Mouse (Mus musculus) R1 (cell line): ENCODE results near the gene Prok1.

Source experiments
- DNase-seq: peaks from one replicate; pipeline ENCODE4 v3.0.0-alpha.2; 2018; ENCODE audit warnings: low read depth, low spot score

The Prok1 gene

DNA sequence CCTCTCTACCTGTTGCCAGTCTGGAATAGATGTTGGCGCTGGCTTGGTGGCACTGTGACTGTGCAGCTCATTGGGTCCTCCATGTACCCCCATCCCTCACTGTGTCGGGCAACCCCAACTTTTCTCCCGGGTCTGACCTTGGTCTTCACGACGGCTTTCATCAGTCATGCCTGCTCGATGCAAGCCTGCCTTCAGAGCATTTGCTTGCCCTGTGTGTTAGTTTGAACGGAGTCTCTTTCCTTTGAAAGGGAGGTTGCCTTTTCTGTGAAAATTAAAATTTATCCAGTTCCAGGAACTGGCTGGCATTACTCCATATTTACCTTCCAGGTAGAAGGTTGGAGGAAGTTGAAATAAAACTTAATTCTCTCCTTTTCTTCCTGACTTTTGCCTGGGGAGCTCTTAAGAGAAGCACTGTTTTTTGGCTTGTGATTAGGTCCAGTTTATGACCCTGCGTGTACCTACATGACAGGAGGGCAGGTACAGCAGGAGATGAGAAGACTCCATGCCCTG lies 981 bp downstream of the Prok1 start:
- no peak for DNase-seq

DNA sequence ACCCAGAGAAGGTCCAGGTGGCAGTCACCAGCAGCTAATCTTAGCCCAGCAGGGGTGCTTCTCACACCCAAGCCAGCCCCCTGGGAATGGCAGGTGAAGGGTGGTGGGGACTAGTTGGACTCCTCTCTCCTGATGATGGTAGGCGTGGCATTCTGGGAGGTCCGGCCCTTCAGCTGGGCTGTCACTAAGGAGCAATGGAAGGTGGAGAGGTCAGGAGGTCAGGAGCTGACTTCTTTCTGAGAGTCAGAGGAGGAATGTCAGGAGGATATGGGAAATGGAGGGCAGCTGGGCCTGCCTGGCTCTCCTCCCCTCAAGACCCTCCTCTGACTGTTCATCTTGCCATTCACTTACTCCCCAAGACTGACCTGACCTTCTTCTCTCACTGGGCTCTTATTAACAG lies 1.5 kb downstream of the Prok1 start:
- no peak for DNase-seq

DNA sequence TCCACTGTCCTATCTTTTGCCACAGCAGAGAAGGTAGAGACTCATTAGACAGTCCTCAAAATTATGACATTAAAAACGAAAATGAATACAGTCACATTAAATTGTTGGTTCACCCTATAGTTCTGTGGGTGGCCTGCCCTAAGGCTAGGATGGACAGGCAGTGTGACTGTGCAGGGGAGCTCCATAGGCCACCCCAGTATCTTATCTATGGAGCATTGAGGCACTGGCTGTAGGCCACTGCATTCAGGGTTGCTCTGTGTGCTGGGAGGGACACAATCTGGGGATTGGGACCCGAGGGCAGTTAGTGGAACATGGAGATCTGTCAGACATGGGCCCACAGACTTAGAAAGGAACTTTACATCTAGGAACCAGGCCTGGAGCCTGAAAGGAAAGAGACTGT lies 5.6 kb downstream of the Prok1 start:
- DNase-seq = no peak

DNA sequence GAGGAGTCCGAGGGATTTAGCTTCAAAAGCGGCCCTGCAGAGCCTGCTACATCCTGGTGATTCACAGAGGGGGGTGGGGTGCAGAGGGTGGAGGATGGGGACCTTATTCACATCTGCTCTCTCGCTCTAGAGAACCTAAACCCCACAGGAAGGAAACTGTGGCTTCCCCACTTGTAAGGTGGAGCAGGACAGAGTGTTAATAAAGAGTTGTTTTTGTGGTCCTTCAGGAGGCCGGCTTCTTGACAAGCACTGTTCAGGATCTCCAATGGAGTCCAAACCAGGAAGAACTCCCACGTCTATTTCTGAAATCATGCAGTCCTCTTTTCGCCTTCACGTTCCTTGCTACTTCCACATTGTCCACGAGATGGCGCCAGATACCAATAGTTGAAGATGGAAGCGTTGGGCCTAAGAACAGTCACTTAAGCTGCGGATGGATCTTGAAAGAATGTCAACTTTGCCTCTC lies 6.1 kb downstream of the Prok1 start:
- peak; percentile 78 for DNase-seq

DNA sequence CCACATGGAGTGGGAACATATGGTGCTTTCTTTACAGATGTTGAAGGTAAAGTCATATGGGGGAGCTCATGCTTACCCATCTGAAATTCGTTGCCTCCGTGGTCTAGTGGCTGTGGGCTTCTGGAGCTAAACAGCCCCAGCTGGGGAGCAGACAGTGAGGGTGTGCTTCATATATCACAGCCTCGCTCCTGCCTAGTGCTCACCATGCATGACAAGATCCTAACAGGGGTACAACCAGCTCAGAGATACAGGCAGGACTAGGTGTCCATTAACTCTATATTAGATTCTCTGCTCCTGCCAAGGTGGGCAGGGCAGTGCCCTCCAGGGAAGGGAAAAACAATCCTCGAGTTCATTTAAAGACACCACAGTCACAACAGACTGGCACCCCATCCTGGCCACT lies 8.3 kb downstream of the Prok1 start:
- no peak for DNase-seq

DNA sequence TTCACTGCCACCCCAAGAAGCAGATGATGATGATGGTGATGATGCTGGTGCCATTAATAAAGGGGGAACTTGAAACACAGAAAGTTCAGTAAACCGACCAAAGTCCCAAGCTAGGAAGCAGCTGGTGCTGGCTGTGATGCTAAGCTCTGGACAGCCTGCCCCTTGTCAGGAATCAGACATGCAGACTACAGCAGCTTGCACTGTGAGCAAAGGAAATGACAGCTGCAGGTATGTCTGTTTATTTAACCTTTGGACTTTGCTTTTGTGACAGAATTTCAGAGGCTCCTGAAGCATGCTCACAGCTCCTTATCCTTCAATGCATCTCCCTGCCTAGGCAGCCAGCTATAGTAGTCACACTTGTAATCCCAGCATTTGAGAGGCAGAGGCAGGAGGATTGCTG lies 9.0 kb downstream of the Prok1 start, which contains the start of gene A630076J17Rik:
Gene A630076J17Rik, plus strand, starts transcription at position 88 of the 400 bp plus-strand sequence.
- no peak for DNase-seq

DNA sequence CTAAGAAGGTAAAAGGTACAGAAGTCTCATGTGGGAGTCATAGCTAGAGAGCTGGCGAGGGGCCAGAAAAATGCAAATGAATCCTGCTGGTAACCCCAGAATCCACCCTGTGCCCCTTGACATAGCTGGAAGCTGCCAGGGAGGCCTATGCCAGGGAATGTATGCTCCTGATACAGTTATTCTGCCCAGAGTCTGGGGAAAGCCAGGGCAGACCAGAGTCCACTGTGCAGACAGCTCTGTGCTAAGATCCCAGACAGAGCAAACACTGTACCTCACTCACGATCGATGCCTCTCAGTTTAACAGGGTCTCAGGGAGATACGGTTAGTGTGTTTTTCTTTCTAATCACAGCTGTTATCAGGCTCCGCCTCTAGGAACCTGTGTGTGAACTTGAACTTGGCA lies 9.7 kb downstream of the Prok1 start:
- no peak for DNase-seq

DNA sequence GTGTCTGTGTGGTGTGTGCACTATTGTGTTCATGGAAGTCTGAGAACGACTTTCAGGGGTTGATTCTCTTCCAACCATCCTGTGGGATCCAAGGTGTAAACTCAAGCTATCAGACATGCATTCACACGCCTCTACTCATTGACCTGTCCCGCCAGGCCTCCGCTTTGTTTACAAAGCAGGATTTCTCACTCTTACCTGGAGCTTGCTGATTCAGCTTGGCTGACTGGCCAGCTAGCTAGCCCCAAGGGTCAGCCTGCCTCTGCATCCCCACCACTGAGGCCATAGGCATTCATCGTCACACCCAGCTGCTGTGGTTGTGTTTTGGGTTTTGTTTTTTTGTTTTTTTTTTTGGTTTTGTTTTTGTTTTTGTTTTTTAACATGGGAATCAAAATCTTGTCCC lies 10.3 kb downstream of the Prok1 start:
- no peak for DNase-seq

DNA sequence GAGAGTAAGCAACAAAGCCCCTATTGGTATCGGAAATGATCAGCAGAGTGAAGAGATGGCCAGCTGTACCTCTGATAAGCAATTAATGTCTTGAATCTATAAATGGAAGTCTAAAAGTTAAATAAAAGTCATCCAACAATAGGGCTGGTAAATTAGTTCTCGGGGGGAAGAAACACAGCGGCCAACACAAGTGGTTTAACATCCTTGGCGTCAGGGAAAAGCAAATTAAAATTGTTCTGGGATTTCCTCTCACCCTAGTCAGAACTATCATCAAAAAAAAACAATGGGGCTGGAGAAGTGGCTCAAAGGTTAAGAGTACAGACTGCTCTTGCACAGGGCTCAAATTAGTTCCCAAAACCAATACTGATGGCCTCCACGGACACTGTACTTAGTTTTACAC lies 13.7 kb downstream of the Prok1 start:
- DNase-seq = no peak

DNA sequence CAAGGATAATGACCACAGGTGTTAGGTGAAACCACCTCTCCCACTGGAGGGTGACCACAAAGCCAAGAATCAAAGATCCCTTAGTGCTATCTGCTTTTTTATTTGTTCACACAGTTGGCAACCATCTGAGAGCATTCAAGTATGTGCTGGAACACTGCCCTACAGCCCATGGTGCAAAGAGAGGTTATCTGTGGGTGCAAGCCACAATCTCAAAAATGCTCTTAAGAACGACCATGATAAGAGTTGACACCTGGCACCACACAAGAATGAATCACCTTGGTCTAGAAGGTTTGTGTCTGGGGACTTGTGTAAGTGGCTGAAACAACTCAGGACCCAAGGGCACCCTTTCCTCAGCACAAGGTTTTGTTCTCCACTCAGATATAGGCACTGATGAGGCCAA lies 16.3 kb downstream of the Prok1 start:
- no peak for DNase-seq

DNA sequence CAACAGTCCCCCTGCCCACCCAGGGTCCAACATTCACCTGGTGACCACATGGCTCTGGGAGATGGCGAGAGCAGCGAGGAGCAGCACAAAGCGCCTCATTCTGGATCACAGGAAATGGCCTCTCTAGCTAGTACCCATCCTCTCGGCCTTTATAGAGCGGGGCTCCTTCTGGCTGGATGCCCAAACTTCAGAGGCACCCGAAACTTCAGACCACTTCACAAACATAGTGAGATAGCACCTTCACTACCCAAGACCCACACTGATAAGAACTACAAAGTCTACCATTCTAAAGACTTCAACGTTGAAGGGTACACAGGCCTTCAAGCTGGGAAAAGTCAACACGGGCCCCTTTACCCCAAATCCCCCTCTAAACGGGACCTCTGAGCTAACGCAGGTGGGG lies 17.9 kb downstream of the Prok1 start, which contains the start of gene Cym:
Gene Cym, minus strand, starts transcription at position 125 of the 400 bp plus-strand sequence.
- DNase-seq = no peak

DNA sequence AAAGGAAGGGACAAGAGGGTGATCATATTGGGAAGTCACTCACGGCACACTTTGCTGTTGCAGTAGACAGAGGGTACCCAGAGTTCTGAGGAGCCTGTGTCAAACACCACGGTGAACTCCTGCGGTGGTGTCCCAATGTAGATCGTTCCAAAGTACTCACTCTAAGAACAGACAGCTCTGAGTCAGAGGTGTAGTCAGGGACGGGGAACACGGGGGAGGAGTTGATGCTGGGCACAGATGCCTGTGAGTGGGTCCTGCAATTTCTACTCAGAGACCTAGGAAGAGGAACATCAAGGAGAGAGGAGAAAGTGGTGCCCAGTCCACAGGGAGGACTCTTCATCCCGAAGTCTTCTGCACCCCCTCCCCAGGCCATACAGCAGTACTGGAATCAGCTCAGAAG lies 20.9 kb downstream of the Prok1 start:
- no peak for DNase-seq

DNA sequence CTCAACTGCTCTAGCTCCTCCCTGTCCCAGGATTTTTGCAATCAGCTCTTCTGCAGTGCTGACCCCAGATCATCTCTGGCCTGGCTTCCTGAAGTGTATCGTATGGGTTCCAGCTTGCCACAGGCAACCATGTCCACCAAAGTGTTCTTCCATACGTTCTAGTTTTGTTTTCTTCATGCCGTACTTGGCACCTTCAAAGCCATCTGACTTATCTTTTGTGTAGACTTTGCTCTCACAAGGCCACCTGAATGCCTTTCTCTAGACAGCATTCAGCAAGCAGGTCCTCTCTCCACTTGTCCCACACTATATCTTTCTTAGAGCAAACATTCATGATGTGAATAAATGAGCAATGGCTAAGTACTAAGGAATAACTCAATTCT lies 22.4 kb downstream of the Prok1 start:
- DNase-seq = no peak

DNA sequence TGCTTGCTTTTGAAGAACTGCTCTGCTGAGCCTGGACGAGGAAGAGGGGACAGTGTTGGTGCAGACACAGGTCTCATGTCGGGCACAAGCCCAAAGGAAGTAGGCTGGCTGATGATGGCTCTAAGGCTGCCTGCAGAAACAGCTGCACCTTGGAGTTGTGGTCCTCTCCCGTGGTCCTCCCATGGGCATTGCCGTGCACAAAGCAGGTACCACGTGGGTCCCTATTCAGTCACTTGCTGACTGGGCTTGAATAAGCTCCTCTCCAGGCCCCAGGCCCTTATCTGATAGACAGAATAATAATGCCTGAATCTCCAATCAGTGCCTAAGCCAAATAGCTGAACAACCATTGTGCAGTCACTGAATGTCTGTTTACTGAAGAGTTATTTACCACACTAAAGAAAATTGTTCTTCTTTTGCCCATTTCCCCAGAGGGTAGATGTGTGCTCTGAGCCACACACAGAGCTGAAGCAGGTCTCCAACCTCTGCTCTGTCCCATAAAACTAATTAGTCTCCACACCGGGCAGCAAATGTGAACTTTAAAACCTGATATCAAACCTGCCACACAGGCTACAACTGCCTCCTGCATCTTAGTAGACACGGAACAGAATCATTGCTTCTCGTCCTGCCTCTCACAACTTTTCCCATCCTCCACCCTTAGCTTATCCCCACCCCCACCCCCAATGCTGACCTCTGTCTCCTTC lies 23.0 kb downstream of the Prok1 start:
- no peak for DNase-seq

DNA sequence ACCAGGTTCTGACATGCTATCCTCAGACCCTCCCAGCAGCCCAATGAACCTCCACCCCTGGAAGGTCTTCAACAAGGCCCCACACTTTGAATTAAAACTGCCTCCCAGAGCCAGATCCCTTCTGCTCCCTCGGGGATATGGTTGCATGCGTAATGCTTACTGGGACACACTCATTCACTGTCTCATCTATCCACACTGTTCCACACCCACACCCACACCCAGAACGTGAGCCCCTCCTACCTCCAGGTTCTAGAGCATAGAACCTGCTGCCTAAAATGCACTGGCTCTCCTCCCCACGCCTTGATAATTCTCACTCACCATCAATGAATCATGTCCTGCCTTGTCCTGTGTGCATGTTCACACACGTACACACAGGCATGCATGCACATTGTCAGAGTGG lies 24.9 kb downstream of the Prok1 start:
- DNase-seq = no peak

DNA sequence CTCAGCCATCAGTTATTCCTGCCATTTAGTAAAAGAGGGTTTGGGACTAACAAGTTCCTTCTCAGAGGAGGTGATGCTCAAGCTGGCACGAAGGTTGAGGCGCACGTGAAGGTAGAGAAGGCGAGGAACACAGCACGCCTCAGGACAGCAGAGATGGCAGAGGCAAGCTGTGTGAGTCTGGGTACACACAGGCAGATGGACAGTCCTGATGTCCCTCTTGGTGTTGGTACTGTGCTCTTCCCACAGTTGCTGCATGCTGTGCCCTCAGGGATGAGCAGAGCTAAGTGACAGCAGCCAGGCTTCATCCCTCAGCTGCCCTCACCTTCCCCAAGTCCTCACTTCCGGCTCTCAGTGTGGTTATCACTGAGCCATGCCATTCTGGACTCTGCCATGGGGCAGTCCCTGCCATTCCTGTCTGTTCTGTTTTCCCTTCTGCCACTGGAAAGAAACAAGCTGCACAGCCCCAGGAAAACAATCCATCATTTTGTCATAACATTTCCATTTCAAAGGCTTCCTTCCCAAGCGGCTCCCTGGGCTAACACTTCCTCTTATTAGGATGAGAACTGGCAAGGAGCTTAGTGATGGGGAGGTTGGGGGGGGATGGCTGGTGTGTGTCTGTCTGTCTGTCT lies 31.8 kb downstream of the Prok1 start:
- DNase-seq = no peak

DNA sequence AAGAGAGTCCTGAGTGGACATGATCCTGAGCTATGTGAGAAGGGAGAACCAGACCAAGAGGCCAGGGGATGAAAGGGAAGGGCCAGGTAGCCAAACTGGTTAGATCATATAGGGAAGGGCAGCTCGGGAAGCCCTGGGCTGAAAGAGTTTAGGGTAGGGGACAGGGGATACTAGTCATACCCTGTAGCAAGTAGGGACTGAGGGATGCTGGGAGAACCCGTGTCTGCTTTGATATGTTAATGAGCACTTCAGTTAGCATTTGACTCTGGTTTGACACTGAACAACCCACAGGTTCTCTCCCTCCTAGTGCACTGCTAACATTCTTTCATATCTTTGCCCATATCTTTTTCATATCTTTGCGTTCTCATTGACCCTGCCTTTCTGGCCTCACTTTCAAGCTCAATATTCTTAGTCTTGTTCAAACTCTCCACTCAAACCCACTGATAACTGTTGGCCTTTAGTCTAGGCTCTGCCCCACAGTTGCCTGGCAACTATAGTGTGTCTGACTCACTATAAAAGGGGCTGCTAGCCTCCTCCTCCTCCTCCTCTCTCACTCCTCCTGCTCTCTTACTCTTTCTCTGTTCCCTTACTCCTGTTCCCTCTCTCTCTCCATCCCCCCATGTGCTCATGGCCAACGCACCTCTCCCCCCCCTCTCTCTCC lies 32.9 kb downstream of the Prok1 start:
- DNase-seq = no peak

DNA sequence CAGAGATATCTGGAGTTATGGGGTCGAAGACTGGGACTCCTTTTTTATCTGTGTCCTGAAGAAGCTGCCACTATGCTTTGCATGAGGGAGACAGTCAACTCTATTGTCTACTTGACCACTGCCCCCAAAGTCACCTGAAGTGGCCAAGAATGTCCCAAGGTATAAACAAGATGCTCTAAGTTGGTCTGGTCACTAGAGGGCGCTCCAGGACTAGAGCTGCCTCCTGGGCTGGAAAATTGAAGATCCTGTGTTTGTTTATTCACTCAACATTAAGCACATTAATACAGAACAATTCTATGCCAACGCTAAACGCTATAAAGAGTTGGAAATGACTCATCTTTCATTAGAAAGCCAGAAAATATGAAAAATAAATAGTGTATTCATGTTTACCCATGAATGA lies 33.5 kb downstream of the Prok1 start:
- DNase-seq = peak; percentile 61

DNA sequence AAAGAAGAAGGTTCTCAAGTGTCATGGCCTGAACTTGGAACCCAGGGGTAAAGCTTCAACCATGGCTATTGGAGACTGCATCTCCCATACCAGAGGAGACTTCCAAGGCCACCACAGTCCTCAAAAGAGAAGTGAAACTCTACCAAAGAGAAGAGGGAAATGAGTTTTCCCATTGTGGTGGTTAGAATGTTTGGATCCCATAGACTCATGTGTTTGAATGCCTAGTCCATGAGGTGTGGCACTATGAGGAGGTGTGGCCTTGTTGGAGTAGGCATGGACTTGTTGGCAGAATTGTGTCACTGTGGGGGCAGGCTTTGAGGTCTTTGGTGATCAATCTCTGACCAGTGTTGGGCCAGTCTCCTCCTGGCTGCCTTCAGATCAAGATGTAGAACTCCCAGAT lies 34.3 kb downstream of the Prok1 start:
- DNase-seq = no peak

DNA sequence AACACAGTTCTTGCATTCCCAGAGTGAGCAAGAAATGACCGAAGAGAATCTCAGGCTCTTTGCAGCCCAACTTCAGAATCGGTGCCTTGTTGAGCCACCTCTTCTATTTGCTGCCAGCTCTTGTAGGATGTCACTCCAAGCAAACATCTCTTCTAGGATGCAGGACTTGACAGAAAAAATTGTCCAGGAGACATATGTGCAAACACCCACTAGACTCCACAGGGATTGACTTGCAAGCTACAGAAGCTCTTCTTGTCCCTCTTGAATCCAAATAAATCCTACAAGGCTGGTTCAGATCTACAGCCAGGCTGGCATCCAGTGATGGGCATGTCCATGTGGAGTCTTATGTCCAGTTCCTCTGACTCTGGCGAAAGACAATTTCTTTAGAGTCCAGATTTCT lies 35.1 kb downstream of the Prok1 start:
- no peak for DNase-seq

DNA sequence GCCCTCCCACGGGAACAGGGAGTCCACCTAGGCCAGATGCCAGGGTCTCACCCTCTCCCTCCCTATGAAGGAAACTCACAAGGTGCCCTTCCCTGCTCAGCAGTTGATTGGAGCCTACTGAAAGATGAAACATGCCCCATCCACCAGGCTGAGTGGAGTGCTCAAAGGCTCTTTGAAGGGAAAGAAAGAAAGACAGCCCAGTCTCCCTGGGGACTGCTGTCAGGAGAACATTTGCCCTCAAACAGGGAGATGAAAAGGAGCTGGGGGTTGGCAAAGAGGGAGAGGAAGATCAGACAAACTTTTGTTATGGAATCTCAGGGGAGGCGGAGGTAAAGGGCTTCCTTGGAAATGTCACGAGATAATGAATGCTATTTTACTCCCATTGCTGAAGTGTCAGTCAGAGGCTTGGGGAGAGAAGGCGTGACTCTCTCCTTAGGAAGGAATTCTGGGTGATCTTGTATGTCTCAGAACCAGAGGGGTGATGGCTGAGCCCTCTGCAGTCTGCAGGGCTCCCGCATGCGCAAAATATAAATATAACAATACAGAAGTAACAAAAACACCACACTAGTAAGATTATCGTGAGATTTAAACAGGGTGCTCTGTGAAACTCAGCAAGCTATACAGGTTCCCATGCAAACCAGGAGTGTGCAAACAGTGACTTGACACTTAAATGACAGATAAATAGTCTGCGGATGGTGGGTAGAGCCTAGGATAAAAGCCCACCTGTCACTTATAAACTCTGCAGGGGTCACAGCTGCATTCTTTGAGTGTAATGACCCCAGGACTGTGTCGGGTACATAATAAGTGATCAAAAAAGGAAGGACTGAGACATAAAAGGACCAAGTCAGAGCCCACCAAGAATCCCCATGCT lies 38.0 kb downstream of the Prok1 start:
- no peak for DNase-seq
